Mouse (Mus musculus): ENCODE data around the gene Vav2.

The Vav2 gene

GRCm38 (mm10) chr2:27365296-27365695 lies 61.5 kb downstream of the Vav2 start:
- no peak for DNase-seq (ENCODE audit: low spot score)

GRCm38 (mm10) chr2:27361786-27362185 lies 65.0 kb downstream of the Vav2 start:
- DNase-seq (ENCODE audit: low spot score): no peak

GRCm38 (mm10) chr2:27358461-27358860 lies 68.4 kb downstream of the Vav2 start:
- no peak for DNase-seq (ENCODE audit: low spot score)

GRCm38 (mm10) chr2:27355684-27356083 lies 71.1 kb downstream of the Vav2 start:
- DNase-seq (ENCODE audit: low spot score): no peak

GRCm38 (mm10) chr2:27354610-27355211 lies 72.1 kb downstream of the Vav2 start:
- DNase-seq (ENCODE audit: low spot score): no peak

- DNase-seq (ENCODE audit: low spot score): no peak
Observed at GRCm38 (mm10) chr2:27352720-27353119, 74.1 kb downstream of the Vav2 start.

GRCm38 (mm10) chr2:27350371-27350770 lies 76.5 kb downstream of the Vav2 start:
- no peak for DNase-seq (ENCODE audit: low spot score)

- DNase-seq (ENCODE audit: low spot score): no peak
Observed at GRCm38 (mm10) chr2:27343984-27344453, 82.8 kb downstream of the Vav2 start.

GRCm38 (mm10) chr2:27340682-27341081 lies 86.2 kb downstream of the Vav2 start:
- no peak for DNase-seq (ENCODE audit: low spot score)

GRCm38 (mm10) chr2:27339051-27339450 lies 87.8 kb downstream of the Vav2 start:
- DNase-seq (ENCODE audit: low spot score): no peak

GRCm38 (mm10) chr2:27337261-27337660 lies 89.6 kb downstream of the Vav2 start:
- DNase-seq (ENCODE audit: low spot score): no peak

GRCm38 (mm10) chr2:27336600-27336999 lies 90.2 kb downstream of the Vav2 start:
- no peak for DNase-seq (ENCODE audit: low spot score)

GRCm38 (mm10) chr2:27334816-27335215 lies 92.0 kb downstream of the Vav2 start:
- no peak for DNase-seq (ENCODE audit: low spot score)

- DNase-seq (ENCODE audit: low spot score): no peak
Observed at GRCm38 (mm10) chr2:27331560-27331959, 95.3 kb downstream of the Vav2 start.

- DNase-seq (ENCODE audit: low spot score): no peak
Observed at GRCm38 (mm10) chr2:27330446-27330845, 96.4 kb downstream of the Vav2 start.

GRCm38 (mm10) chr2:27329386-27330060 lies 97.3 kb downstream of the Vav2 start:
- no peak for DNase-seq (ENCODE audit: low spot score)

- no peak for DNase-seq (ENCODE audit: low spot score)
Observed at GRCm38 (mm10) chr2:27328613-27329041, 98.2 kb downstream of the Vav2 start.

- DNase-seq (ENCODE audit: low spot score): no peak
Observed at GRCm38 (mm10) chr2:27327886-27328285, 98.9 kb downstream of the Vav2 start.

GRCm38 (mm10) chr2:27327076-27327475 lies 99.8 kb downstream of the Vav2 start:
- no peak for DNase-seq (ENCODE audit: low spot score)

GRCm38 (mm10) chr2:27326357-27326756 lies 100.5 kb downstream of the Vav2 start:
- DNase-seq (ENCODE audit: low spot score): no peak

GRCm38 (mm10) chr2:27324690-27325089 lies 102.1 kb downstream of the Vav2 start:
- no peak for DNase-seq (ENCODE audit: low spot score)

GRCm38 (mm10) chr2:27321431-27321875 lies 105.4 kb downstream of the Vav2 start:
- no peak for DNase-seq (ENCODE audit: low spot score)

- no peak for DNase-seq (ENCODE audit: low spot score)
Observed at GRCm38 (mm10) chr2:27320820-27321219, 106.0 kb downstream of the Vav2 start.

- no peak for DNase-seq (ENCODE audit: low spot score)
Observed at GRCm38 (mm10) chr2:27318606-27319005, 108.2 kb downstream of the Vav2 start.
